Mouse (Mus musculus): ENCODE measurements around the gene Dennd1a. TPM values are rescaled to one million over a fixed set of nuclear protein-coding genes. Genes with fewer than 3 reads are reported as not detected.

Dennd1a gene
- polyA plus RNA-seq, 1 experiment = 7.7 TPM

GRCm38 (mm10) chr2:37799137-37799536 lies 488.1 kb downstream of the Dennd1a start:
- no peaks in the 10 kb centered on the region for H3K79me3 ChIP-seq (ENCODE audit: low read depth)
- peaks cover 4% of the 10 kb centered on the region for H3K27me3 ChIP-seq (ENCODE audit: control insufficient read depth, insufficient read depth, insufficient read length)
- H3K4me3 ChIP-seq (ENCODE audit: insufficient read depth, poor library complexity, severe bottlenecking) = no peak overlapping the region
- H3ac ChIP-seq (ENCODE audit: control insufficient read depth, insufficient read length, low read depth) = no peak overlapping the region
- H3K79me2 ChIP-seq (ENCODE audit: control insufficient read depth, insufficient read depth) = no peaks in the 10 kb centered on the region
- H3K36me3 ChIP-seq (ENCODE audit: control insufficient read depth, insufficient read depth) = no peaks in the 10 kb centered on the region
- no peak for TF ChIP-seq MYOG (IDR thresholded peaks at IDR 0.05; ENCODE audit: control insufficient read depth, extremely low read depth, insufficient read length)
- no peak for TF ChIP-seq CEBPB (IDR thresholded peaks at IDR 0.05; ENCODE audit: low read depth)
- no peak for TF ChIP-seq CTCF (IDR thresholded peaks at IDR 0.05; ENCODE audit: control insufficient read depth, insufficient read depth, insufficient read length)
- TF ChIP-seq MYOD1 (IDR thresholded peaks at IDR 0.05; ENCODE audit: control insufficient read depth, insufficient read length, low read depth) = no peak
- TF ChIP-seq FOSL1 (IDR thresholded peaks at IDR 0.05; ENCODE audit: insufficient read depth, low read length, poor library complexity, severe bottlenecking) = no peak
- TF ChIP-seq MAX (IDR thresholded peaks at IDR 0.05) = no peak
- no peak for TF ChIP-seq USF1 (IDR thresholded peaks at IDR 0.05; ENCODE audit: low read depth)

- no peak for TF ChIP-seq MAX (IDR thresholded peaks at IDR 0.05)
- Histone ChIP-seq H3K36me3 (ENCODE audit: control insufficient read depth, insufficient read depth) (no peaks in the 10 kb centered on the region), H3K4me3 (ENCODE audit: insufficient read depth, poor library complexity, severe bottlenecking) (no peak overlapping the region), H3K27me3 (ENCODE audit: control insufficient read depth, insufficient read depth, insufficient read length) (peaks cover 4% of the 10 kb centered on the region), H3K79me3 (ENCODE audit: low read depth) (no peaks in the 10 kb centered on the region), H3K79me2 (ENCODE audit: control insufficient read depth, insufficient read depth) (no peaks in the 10 kb centered on the region), H3ac (ENCODE audit: control insufficient read depth, insufficient read length, low read depth) (no peak overlapping the region)
Measured at GRCm38 (mm10) chr2:37797046-37797445, 490.1 kb downstream of the Dennd1a start.

GRCm38 (mm10) chr2:37796021-37796420 lies 491.2 kb downstream of the Dennd1a start:
- Histone ChIP-seq H3ac (ENCODE audit: control insufficient read depth, insufficient read length, low read depth) (no peak overlapping the region), H3K36me3 (ENCODE audit: control insufficient read depth, insufficient read depth) (no peaks in the 10 kb centered on the region), H3K79me3 (ENCODE audit: low read depth) (no peaks in the 10 kb centered on the region), H3K4me3 (ENCODE audit: insufficient read depth, poor library complexity, severe bottlenecking) (no peak overlapping the region), H3K79me2 (ENCODE audit: control insufficient read depth, insufficient read depth) (no peaks in the 10 kb centered on the region), H3K27me3 (ENCODE audit: control insufficient read depth, insufficient read depth, insufficient read length) (peaks cover 4% of the 10 kb centered on the region)
- no peak for TF ChIP-seq CEBPB (IDR thresholded peaks at IDR 0.05; ENCODE audit: low read depth)
- TF ChIP-seq MYOG (IDR thresholded peaks at IDR 0.05; ENCODE audit: control insufficient read depth, extremely low read depth, insufficient read length) = no peak
- no peak for TF ChIP-seq FOSL1 (IDR thresholded peaks at IDR 0.05; ENCODE audit: insufficient read depth, low read length, poor library complexity, severe bottlenecking)
- no peak for TF ChIP-seq USF1 (IDR thresholded peaks at IDR 0.05; ENCODE audit: low read depth)
- no peak for TF ChIP-seq CTCF (IDR thresholded peaks at IDR 0.05; ENCODE audit: control insufficient read depth, insufficient read depth, insufficient read length)
- TF ChIP-seq MYOD1 (IDR thresholded peaks at IDR 0.05; ENCODE audit: control insufficient read depth, insufficient read length, low read depth) = no peak
- TF ChIP-seq MAX (IDR thresholded peaks at IDR 0.05) = no peak

GRCm38 (mm10) chr2:37791340-37791739 lies 495.9 kb downstream of the Dennd1a start:
- no peak overlapping the region for H3ac ChIP-seq (ENCODE audit: control insufficient read depth, insufficient read length, low read depth)
- TF ChIP-seq MYOG (IDR thresholded peaks at IDR 0.05; ENCODE audit: control insufficient read depth, extremely low read depth, insufficient read length) (no peak), CTCF (IDR thresholded peaks at IDR 0.05; ENCODE audit: control insufficient read depth, insufficient read depth, insufficient read length) (no peak), MYOD1 (IDR thresholded peaks at IDR 0.05; ENCODE audit: control insufficient read depth, insufficient read length, low read depth) (no peak), FOSL1 (IDR thresholded peaks at IDR 0.05; ENCODE audit: insufficient read depth, low read length, poor library complexity, severe bottlenecking) (no peak), USF1 (IDR thresholded peaks at IDR 0.05; ENCODE audit: low read depth) (no peak), CEBPB (IDR thresholded peaks at IDR 0.05; ENCODE audit: low read depth) (no peak), MAX (IDR thresholded peaks at IDR 0.05) (no peak)
- H3K36me3 ChIP-seq (ENCODE audit: control insufficient read depth, insufficient read depth) = no peaks in the 10 kb centered on the region
- no peak overlapping the region for H3K4me3 ChIP-seq (ENCODE audit: insufficient read depth, poor library complexity, severe bottlenecking)
- H3K79me3 ChIP-seq (ENCODE audit: low read depth) = no peaks in the 10 kb centered on the region
- H3K27me3 ChIP-seq (ENCODE audit: control insufficient read depth, insufficient read depth, insufficient read length) = peaks cover 4% of the 10 kb centered on the region
- H3K79me2 ChIP-seq (ENCODE audit: control insufficient read depth, insufficient read depth) = no peaks in the 10 kb centered on the region

GRCm38 (mm10) chr2:37790738-37791137 lies 496.5 kb downstream of the Dennd1a start:
- TF ChIP-seq CEBPB (IDR thresholded peaks at IDR 0.05; ENCODE audit: low read depth) = no peak
- TF ChIP-seq MAX (IDR thresholded peaks at IDR 0.05) = no peak
- no peak for TF ChIP-seq CTCF (IDR thresholded peaks at IDR 0.05; ENCODE audit: control insufficient read depth, insufficient read depth, insufficient read length)
- TF ChIP-seq FOSL1 (IDR thresholded peaks at IDR 0.05; ENCODE audit: insufficient read depth, low read length, poor library complexity, severe bottlenecking) = no peak
- no peak for TF ChIP-seq MYOG (IDR thresholded peaks at IDR 0.05; ENCODE audit: control insufficient read depth, extremely low read depth, insufficient read length)
- no peak for TF ChIP-seq USF1 (IDR thresholded peaks at IDR 0.05; ENCODE audit: low read depth)
- TF ChIP-seq MYOD1 (IDR thresholded peaks at IDR 0.05; ENCODE audit: control insufficient read depth, insufficient read length, low read depth) = no peak
- no peaks in the 10 kb centered on the region for H3K36me3 ChIP-seq (ENCODE audit: control insufficient read depth, insufficient read depth)
- no peaks in the 10 kb centered on the region for H3K79me2 ChIP-seq (ENCODE audit: control insufficient read depth, insufficient read depth)
- H3K79me3 ChIP-seq (ENCODE audit: low read depth) = no peaks in the 10 kb centered on the region
- H3K27me3 ChIP-seq (ENCODE audit: control insufficient read depth, insufficient read depth, insufficient read length) = peaks cover 4% of the 10 kb centered on the region
- no peak overlapping the region for H3ac ChIP-seq (ENCODE audit: control insufficient read depth, insufficient read length, low read depth)
- no peak overlapping the region for H3K4me3 ChIP-seq (ENCODE audit: insufficient read depth, poor library complexity, severe bottlenecking)

GRCm38 (mm10) chr2:37789995-37790394 lies 497.2 kb downstream of the Dennd1a start:
- Histone ChIP-seq H3K36me3 (ENCODE audit: control insufficient read depth, insufficient read depth) (no peaks in the 10 kb centered on the region), H3K79me2 (ENCODE audit: control insufficient read depth, insufficient read depth) (no peaks in the 10 kb centered on the region), H3K79me3 (ENCODE audit: low read depth) (no peaks in the 10 kb centered on the region), H3K4me3 (ENCODE audit: insufficient read depth, poor library complexity, severe bottlenecking) (no peak overlapping the region), H3ac (ENCODE audit: control insufficient read depth, insufficient read length, low read depth) (no peak overlapping the region), H3K27me3 (ENCODE audit: control insufficient read depth, insufficient read depth, insufficient read length) (peaks cover 2% of the 10 kb centered on the region)
- TF ChIP-seq MYOG (IDR thresholded peaks at IDR 0.05; ENCODE audit: control insufficient read depth, extremely low read depth, insufficient read length) (no peak), MAX (IDR thresholded peaks at IDR 0.05) (no peak), CEBPB (IDR thresholded peaks at IDR 0.05; ENCODE audit: low read depth) (no peak)

All from C2C12 (cell line).